Mouse (Mus musculus) lung, adult 2 months (tissue): Measurements from ENCODE around the gene Cldn12.

Source experiments
- CTCF ChIP-seq: fragments of 200-500 bp; IDR thresholded peaks from 2 replicates; pipeline ENCODE4 v1.5.1; 2011; ENCODE audit warnings: mild to moderate bottlenecking, low read length, control low read depth; ENCODE audit not compliant: insufficient read depth
- POLR2A ChIP-seq: fragments of 200-500 bp; IDR thresholded peaks from 2 replicates; pipeline ENCODE4 v1.6.1; 2011; ENCODE audit warnings: low read depth, mild to moderate bottlenecking, control low read depth, low read length, borderline replicate concordance; ENCODE audit errors: extremely low read depth

DNA sequence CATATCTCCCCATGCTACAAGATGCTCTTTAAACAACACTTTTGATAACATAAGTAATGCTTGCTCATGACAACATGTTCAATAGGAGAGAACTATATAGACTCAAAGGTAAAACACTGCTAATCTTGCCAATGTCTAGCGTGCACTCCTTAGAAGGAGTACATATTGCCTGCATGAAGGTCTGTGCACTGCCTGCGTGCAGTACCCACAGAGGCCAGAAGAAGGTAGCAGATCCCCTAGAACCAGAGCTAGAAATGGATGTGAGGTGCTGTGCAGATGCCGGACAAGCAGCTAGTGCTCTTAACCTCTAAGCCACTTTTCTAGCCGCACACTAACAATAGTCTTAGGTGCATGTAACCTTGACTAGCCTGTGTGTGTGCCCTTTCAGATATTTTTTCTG lies 22.6 kb downstream of the Cldn12 start:
- TF ChIP-seq CTCF (no peak), POLR2A (no peak)
